Mouse (Mus musculus) intestine, embryonic 16.5 days (tissue): ENCODE measurements around the gene Rbfox3. TPM values are rescaled to one million over a fixed set of nuclear protein-coding genes. Genes with fewer than 3 reads are reported as not detected.

ENCODE experiments used
- ATAC-seq: fragments of 200-750 bp; cut with Nextera tagmentation; 2 replicates; pipeline ENCODE4 v1.8.0; 2017; ENCODE audit warnings: moderate TSS enrichment, moderate library complexity
- H3K27ac ChIP-seq: fragments of 300-500 bp; sonication (generic); 2 replicates; pipeline ENCODE4 v1.5.1; 2014; ENCODE audit warnings: mild to moderate bottlenecking, low read length
- H3K27me3 ChIP-seq: fragments of 300-500 bp; sonication (generic); replicated peaks from 2 replicates; pipeline ENCODE4 v1.6.1; 2014; ENCODE audit warnings: low read length, control low read depth, mixed read lengths; ENCODE audit not compliant: control insufficient read depth, insufficient read depth
- H3K36me3 ChIP-seq: fragments of 300-500 bp; sonication (generic); 2 replicates; pipeline ENCODE4 v1.6.1; 2014; ENCODE audit warnings: low read length, control low read depth; ENCODE audit not compliant: control insufficient read depth, insufficient read depth
- H3K4me1 ChIP-seq: fragments of 300-500 bp; sonication (generic); 2 replicates; pipeline ENCODE4 v1.6.1; 2014; ENCODE audit warnings: low read length, control low read depth, mixed read lengths; ENCODE audit not compliant: control insufficient read depth, insufficient read depth
- H3K4me2 ChIP-seq: fragments of 300-500 bp; sonication (generic); 2 replicates; pipeline ENCODE4 v1.6.1; 2014; ENCODE audit warnings: low read depth, low read length, control low read depth
- H3K4me3 ChIP-seq: fragments of 300-500 bp; sonication (generic); 2 replicates; pipeline ENCODE4 v1.5.1; 2014; ENCODE audit warnings: mild to moderate bottlenecking, low read length
- H3K9ac ChIP-seq: fragments of 300-500 bp; sonication (generic); 2 replicates; pipeline ENCODE4 v1.6.1; 2014; ENCODE audit warnings: low read depth, low read length
- H3K9me3 ChIP-seq: fragments of 300-500 bp; sonication (generic); 2 replicates; pipeline ENCODE4 v1.6.1; 2016; ENCODE audit warnings: low read length, control low read depth; ENCODE audit not compliant: control insufficient read depth
- WGBS: fragments of 180-500 bp; shearing (Covaris S2); extraction: QIAGEN DNeasy Blood & Tissue Kit; methylation state at CpG from one replicate; pipeline ENCODE4 v1.1.7; 2014; 5-methylcytosine and 5-hydroxymethylcytosine counted together
- polyA plus RNA-seq: library from polyadenylated mRNA; unstranded; fragments of >200 nt; fragmentation: Nextera tagmentation; extraction: Ambion mirVana; gene quantifications from 2 replicates; pipeline ENCODE4 v1.2.1, GENCODE M21; 2015

The Rbfox3 gene
- polyA plus RNA-seq, 1 experiment from 2014 or later = 0.98 TPM

GRCm38 (mm10) chr11:118614126-118614525 is 297.3 kb downstream of the Rbfox3 start:
- Histone ChIP-seq H3K36me3 (no peaks in the 10 kb centered on the region), H3K4me1 (no peaks in the 10 kb centered on the region), H3K4me3 (no peak overlapping the region), H3K27ac (no peak overlapping the region), H3K9ac (no peak overlapping the region), H3K4me2 (no peak overlapping the region), H3K27me3 (peaks cover 6% of the 10 kb centered on the region; the same call in 1 of the 2 replicates), H3K9me3 (no peaks in the 10 kb centered on the region)
- WGBS = 79% methylated on average over 4 of the region's 4 CpGs
- ATAC-seq = no peak

- Histone ChIP-seq H3K27me3 (peaks cover 9% of the 10 kb centered on the region; the same call in 1 of the 2 replicates), H3K27ac (no peak overlapping the region), H3K36me3 (no peaks in the 10 kb centered on the region), H3K9me3 (no peaks in the 10 kb centered on the region), H3K4me3 (no peak overlapping the region), H3K4me1 (no peaks in the 10 kb centered on the region), H3K4me2 (no peak overlapping the region), H3K9ac (no peak overlapping the region)
- 2% methylated on average over 12 of the region's 14 CpGs for WGBS
- no peak for ATAC-seq
Measured at GRCm38 (mm10) chr11:118610128-118610527, 301.3 kb downstream of the Rbfox3 start.

GRCm38 (mm10) chr11:118609236-118610000 is 302.0 kb downstream of the Rbfox3 start:
- Histone ChIP-seq H3K27me3 (peaks cover 9% of the 10 kb centered on the region; the same call in 1 of the 2 replicates), H3K4me3 (no peak overlapping the region)
- WGBS = 10% methylated on average over 17 of the region's 17 CpGs

GRCm38 (mm10) chr11:118607927-118608326 is 303.5 kb downstream of the Rbfox3 start:
- 56% methylated on average over 8 of the region's 8 CpGs for WGBS
- Histone ChIP-seq H3K4me1 (no peaks in the 10 kb centered on the region), H3K27me3 (peaks cover 9% of the 10 kb centered on the region; the same call in 1 of the 2 replicates), H3K9me3 (no peaks in the 10 kb centered on the region), H3K4me3 (no peak overlapping the region), H3K27ac (no peak overlapping the region), H3K9ac (no peak overlapping the region), H3K4me2 (no peak overlapping the region), H3K36me3 (no peaks in the 10 kb centered on the region)
- no peak for ATAC-seq

More at GRCm38 (mm10) chr11:118609236-118610000, 302.0 kb downstream of the Rbfox3 start:
- Histone ChIP-seq H3K9ac (no peak overlapping the region), H3K4me1 (no peaks in the 10 kb centered on the region), H3K4me2 (no peak overlapping the region), H3K27ac (no peak overlapping the region), H3K36me3 (no peaks in the 10 kb centered on the region), H3K9me3 (no peaks in the 10 kb centered on the region)
- no peak for ATAC-seq

GRCm38 (mm10) chr11:118605570-118605969 is 305.8 kb downstream of the Rbfox3 start:
- no peak for ATAC-seq
- Histone ChIP-seq H3K4me2 (no peak overlapping the region), H3K27me3 (peaks cover 4% of the 10 kb centered on the region; the same call in 1 of the 2 replicates), H3K27ac (no peak overlapping the region), H3K4me3 (no peak overlapping the region), H3K4me1 (no peaks in the 10 kb centered on the region), H3K36me3 (no peaks in the 10 kb centered on the region), H3K9ac (no peak overlapping the region), H3K9me3 (no peaks in the 10 kb centered on the region)
- 73% methylated on average over 2 of the region's 2 CpGs for WGBS

- H3K36me3 ChIP-seq = no peaks in the 10 kb centered on the region
- no peak overlapping the region for H3K4me3 ChIP-seq
- 67% methylated on average over 6 of the region's 6 CpGs for whole genome bisulfite sequencing
- no peak for ATAC-seq
- H3K27me3 ChIP-seq = peaks cover 4% of the 10 kb centered on the region
- H3K9ac ChIP-seq = no peak overlapping the region
- H3K27ac ChIP-seq = no peak overlapping the region
- H3K4me2 ChIP-seq = no peak overlapping the region
- H3K9me3 ChIP-seq = no peaks in the 10 kb centered on the region
- H3K4me1 ChIP-seq = no peaks in the 10 kb centered on the region
Measured at GRCm38 (mm10) chr11:118604206-118604605, 307.2 kb downstream of the Rbfox3 start.

- H3K9me3 ChIP-seq = no peaks in the 10 kb centered on the region
- H3K36me3 ChIP-seq = no peaks in the 10 kb centered on the region
- no peak overlapping the region for H3K9ac ChIP-seq
- WGBS = 6% methylated on average over 10 of the region's 10 CpGs
- no peak for ATAC-seq
- no peak overlapping the region for H3K4me3 ChIP-seq
- H3K27ac ChIP-seq = no peak overlapping the region
- no peaks in the 10 kb centered on the region for H3K4me1 ChIP-seq
- H3K27me3 ChIP-seq = peaks cover 4% of the 10 kb centered on the region
- H3K4me2 ChIP-seq = no peak overlapping the region
Measured at GRCm38 (mm10) chr11:118603126-118603525, 308.3 kb downstream of the Rbfox3 start.

- no peaks in the 10 kb centered on the region for H3K36me3 ChIP-seq
- no peak overlapping the region for H3K4me2 ChIP-seq
- 65% methylated on average over 9 of the region's 9 CpGs for WGBS
- H3K9ac ChIP-seq = no peak overlapping the region
- no peaks in the 10 kb centered on the region; the same call in 1 of the 2 replicates for H3K27me3 ChIP-seq
- ATAC-seq = no peak
- no peak overlapping the region for H3K27ac ChIP-seq
- no peaks in the 10 kb centered on the region for H3K9me3 ChIP-seq
- no peak overlapping the region for H3K4me3 ChIP-seq
- no peaks in the 10 kb centered on the region for H3K4me1 ChIP-seq
Measured at GRCm38 (mm10) chr11:118601484-118601883, 309.9 kb downstream of the Rbfox3 start.

GRCm38 (mm10) chr11:118600168-118600567 is 311.2 kb downstream of the Rbfox3 start:
- H3K4me2 ChIP-seq = no peak overlapping the region
- H3K27me3 ChIP-seq = no peaks in the 10 kb centered on the region; the same call in 1 of the 2 replicates
- H3K4me1 ChIP-seq = no peaks in the 10 kb centered on the region
- WGBS = 3% methylated on average over 9 of the region's 9 CpGs
- H3K9me3 ChIP-seq = no peaks in the 10 kb centered on the region
- no peak overlapping the region for H3K4me3 ChIP-seq
- H3K9ac ChIP-seq = no peak overlapping the region
- ATAC-seq = no peak
- no peak overlapping the region for H3K27ac ChIP-seq
- H3K36me3 ChIP-seq = no peaks in the 10 kb centered on the region
